Mouse (Mus musculus) embryonic stem cell, embryonic (primary cell): ENCODE results near the gene Myog.

Source experiments
- CTCF ChIA-PET, 4 experiments: fragments of 300-600 bp in 2 of 4; fragments of 350-600 bp in 2 of 4; sonication (Branson Sonifier 250); formaldehyde crosslinking; loops; one replicate each; lab custom pipeline; 2022; ENCODE audit warnings: inconsistent platforms in 2 of 4; lab: Charles Lee
- POLR2A ChIA-PET, 4 experiments: fragments of 300-600 bp in 2 of 4; fragments of 350-600 bp in 2 of 4; sonication (Branson Sonifier 250); formaldehyde crosslinking; loops; one replicate each; lab custom pipeline; 2022; ENCODE audit warnings: antibody characterized with exemption in 4 of 4, inconsistent platforms in 1 of 4; lab: Charles Lee

Myog gene

DNA sequence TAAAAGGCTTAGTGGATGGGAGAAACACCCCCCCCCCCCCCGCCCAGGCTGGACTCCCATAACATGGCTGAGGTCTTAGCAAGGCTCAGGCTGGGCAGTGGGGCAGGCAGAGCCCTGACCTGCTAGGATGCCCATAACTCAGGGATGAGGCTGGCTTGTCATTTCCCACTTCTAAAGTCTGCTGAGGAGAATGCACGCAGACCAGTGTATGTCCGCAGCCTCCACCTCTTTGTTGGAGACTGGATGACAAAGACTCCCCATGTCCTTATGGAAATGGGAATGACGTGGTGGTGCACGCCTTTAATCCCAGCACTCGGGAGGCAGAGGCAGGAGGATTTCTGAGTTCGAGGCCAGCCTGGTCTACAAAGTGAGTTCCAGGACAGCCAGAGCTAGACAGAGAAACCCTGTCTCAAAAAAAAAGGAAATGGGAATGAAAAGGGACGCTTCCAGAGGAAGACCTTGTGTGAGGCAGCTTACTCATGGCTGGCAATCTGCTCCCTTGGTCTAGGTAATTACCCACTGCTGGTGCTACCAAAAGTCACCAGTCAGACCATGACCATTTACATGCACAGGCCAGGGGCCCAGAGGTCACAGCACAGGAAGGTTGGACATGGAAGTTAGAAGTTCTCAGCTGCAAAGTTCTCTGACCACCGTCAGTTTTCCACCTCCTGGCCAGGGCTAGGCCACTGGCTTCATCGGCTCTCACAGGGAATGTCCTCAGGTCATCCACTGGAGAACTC, 43.8 kb downstream of the Myog start:
- ChIA-PET POLR2A (interaction anchor here in 2 of 4 experiments (0.7 to 1.3 kb wide), 2 partner anchors 36 to 228 kb away, joined by 3 to 5 read pairs; no protein-coding TSS in a partner anchor), CTCF (interaction anchor here in 3 of 4 experiments (0.7 to 4.0 kb wide), 4 partner anchors 33 to 866 kb away, joined by 3 to 33 read pairs (median 4); no protein-coding TSS in a partner anchor)

DNA sequence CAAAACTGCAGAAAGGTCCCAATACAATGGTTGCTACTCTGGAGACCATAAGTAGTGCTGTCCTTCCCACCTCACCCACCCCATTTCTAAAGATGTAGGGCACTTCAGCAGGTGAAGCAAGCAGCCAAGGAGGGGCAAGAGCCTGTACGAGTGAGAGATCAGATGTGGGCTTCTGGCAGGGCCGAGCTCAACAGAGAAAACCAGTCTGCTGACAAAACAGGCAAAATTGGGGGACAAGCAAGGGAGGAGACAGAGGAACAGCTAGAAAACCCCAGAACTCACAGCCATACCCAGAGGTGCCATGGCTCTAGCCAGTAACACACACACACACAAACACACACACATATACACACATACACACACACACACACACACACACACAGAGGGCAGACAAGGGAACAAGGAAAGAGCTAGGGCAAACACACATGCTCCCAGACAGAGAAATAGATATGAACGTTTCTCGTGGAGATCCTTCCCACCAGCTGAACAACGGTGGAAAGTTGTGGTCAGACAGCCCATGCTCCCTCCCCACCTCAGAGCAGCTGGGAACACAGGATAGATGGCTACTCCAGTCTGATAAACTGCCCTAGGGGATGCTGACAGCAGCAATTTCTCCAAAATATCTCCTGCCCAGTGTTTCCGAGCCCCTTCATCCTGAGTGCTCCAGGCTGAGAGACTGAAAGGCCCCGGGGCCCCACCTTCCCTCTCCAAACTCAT, 44.5 kb downstream of the Myog start:
- CTCF ChIA-PET, result interaction anchor here (0.6 to 4.0 kb wide), 6 partner anchors 116 to 865 kb away, joined by 3 to 33 read pairs (median 4); no protein-coding TSS in a partner anchor

DNA sequence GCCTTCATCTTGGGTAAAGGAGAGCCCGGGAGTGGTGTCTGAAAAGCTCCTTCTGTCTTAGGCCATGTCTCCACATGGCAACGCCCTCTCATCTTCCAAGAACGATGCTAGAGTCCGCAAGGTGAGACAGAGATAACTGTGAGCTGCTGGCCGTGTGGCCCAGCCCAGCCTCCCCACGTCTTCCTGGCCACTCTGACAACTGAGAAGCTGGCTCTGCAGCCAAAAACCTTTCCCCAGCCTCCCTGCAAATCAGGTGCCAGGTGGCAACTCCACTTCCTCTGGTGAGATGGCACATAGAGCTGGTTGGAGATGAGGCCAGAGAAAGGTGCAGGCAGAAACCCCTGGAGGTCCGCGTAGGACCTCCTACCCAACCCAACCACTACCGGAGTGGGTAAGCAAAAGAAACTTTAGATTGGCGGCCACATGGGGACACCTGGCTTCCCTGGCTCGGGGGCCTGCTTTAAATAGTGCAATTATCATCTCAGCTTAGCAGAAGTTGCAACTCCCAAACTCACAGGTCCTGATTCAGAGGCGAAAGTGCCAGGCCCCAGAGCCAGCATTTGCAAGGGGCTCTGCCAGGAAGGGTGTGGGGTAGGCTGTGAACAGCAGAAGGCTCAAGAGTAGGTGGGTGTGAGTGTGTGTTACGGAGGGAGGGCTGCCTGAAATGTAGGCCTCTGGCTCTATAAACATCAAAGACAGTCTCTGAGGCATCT, 45.6 kb downstream of the Myog start:
- CTCF ChIA-PET, result interaction anchor here in 2 of 4 experiments (0.7 to 1.5 kb wide), 3 partner anchors 28 to 282 kb away, joined by 3 to 5 read pairs (median 4); no protein-coding TSS in a partner anchor
- POLR2A ChIA-PET, result interaction anchor here in 1 of 4 experiments (1.1 to 1.2 kb wide), 2 partner anchors 9 to 64 kb away, joined by 4 to 6 read pairs; no protein-coding TSS in a partner anchor

More for the DNA sequence above, 44.5 kb downstream of the Myog start:
- POLR2A ChIA-PET, result interaction anchor here in 3 of 4 experiments (0.7 to 1.3 kb wide), 5 partner anchors 9 to 227 kb away, joined by 3 to 6 read pairs (median 4); no protein-coding TSS in a partner anchor

DNA sequence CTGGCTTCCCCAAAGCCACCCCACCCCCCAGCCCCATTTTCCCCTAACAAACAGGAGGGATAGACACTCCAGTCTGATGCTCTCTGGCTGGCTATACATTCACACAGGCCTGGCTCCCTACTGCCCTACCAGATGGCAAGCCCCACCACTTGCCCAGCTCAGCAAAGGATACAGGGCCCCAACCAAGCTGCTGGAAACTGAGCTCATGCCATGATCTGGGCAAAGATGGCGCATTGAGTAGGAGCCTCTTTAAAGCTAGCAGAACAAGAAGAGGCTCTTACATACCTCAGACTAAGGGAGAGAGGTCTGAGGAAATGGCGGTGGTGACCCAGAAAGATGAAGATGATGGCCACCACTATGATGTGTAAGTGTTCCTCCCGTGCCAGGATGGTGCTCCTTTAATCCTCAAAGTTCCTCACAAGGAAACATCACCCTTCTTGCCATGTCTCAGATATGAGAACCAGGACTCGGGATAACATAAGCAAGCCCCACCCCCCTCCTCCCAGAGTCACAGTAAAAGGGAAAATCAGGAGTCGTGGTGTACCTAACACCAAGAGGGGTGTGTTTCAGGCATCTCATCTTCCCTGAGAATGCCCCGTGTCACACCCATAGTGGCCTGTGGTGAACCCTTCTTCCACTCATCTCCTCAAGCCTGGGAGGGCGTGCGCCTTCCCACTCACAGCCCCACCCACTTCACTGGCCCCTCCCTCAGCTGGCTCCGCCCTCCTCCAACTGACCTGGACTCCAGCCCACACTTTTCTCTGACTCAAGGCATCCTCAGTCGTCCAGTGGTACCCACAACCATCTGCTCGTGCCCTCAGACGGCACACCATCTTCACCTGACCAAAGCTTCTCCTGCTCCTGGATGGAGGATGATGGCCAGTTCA, 46.4 kb downstream of the Myog start:
- ChIA-PET CTCF (interaction anchor here (0.5 to 1.9 kb wide), 8 partner anchors 9 to 437 kb away, joined by 3 to 7 read pairs (median 4); partner anchors contain the start of gene Rabif (in 1 of the 4)), POLR2A (interaction anchor here in 3 of 4 experiments (0.7 to 2.1 kb wide), 11 partner anchors 8 to 275 kb away, joined by 3 to 8 read pairs (median 5); partner anchors contain the start of gene Btg2 (in 1 of the 3))

DNA sequence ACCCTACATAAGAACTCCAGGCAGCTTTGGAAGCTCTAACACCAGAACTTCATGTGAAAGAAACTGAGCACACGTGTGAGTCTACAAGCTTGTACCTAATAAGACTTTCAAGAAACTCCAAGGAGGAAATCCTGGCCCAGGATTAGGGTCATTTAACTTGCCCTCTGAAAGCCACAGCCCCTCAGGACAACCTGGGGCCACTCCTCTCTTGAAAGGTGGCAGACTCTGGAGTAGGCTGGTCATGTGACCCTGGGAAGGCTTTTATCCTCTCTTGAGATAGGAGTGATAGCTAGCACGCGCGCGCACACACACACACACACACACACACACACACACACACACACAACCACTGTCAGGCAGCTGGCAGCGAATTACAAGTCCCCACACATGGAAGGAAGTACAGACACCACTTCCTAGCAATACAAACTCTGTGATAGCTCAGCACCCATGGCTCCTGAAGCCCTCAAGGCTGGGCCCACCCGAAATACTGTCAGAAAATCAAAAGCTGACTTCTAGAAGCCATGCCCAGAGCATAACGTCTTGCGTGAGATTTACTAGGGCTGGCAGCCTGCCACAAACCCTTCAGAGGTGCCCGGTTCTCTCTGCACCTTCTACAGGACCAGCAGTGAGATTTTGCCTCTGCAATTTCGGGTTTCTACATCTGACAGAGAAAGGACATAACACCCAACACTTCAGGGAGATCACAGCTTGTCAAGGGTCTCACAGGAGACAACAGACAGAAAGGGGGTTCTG, 47.3 kb downstream of the Myog start:
- POLR2A ChIA-PET, result interaction anchor here (0.7 to 2.1 kb wide), 20 partner anchors 8 to 667 kb away, joined by 3 to 8 read pairs (median 4); partner anchors contain the start of gene Btg2 (in 1 of the 4)
- CTCF ChIA-PET, result interaction anchor here (0.5 to 1.9 kb wide), 11 partner anchors 8 to 479 kb away, joined by 3 to 7 read pairs (median 4); partner anchors contain the start of gene Rabif (in 1 of the 4)

DNA sequence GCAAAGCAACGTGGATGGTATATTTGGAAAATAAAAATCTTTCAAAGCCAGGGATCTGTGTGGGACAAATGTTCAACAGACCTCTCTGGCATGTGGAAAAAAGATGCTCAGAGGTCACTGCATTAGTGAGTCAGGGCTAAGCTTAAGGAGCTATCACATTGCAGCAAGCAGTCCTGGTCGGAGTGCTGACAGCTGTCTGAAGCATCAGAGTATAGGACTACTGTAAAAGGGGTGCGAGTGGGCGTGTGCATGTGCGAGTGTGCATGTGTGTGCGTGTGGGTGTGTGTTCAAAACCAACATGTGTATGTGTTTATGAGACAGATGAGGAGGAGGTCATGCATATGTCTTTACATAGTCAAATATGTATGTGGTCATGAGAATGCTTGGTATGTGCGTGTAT, 49.4 kb downstream of the Myog start:
- POLR2A ChIA-PET, result interaction anchor here in 2 of 4 experiments (0.9 to 2.1 kb wide), 3 partner anchors 11 to 17 kb away, joined by 3 to 6 read pairs (median 4); no protein-coding TSS in a partner anchor
- CTCF ChIA-PET, result interaction anchor here in 2 of 4 experiments (0.6 to 0.8 kb wide), 2 partner anchors 75 to 228 kb away, joined by 3 read pairs; partner anchors contain the start of gene Chit1 (in 1 of the 2)

DNA sequence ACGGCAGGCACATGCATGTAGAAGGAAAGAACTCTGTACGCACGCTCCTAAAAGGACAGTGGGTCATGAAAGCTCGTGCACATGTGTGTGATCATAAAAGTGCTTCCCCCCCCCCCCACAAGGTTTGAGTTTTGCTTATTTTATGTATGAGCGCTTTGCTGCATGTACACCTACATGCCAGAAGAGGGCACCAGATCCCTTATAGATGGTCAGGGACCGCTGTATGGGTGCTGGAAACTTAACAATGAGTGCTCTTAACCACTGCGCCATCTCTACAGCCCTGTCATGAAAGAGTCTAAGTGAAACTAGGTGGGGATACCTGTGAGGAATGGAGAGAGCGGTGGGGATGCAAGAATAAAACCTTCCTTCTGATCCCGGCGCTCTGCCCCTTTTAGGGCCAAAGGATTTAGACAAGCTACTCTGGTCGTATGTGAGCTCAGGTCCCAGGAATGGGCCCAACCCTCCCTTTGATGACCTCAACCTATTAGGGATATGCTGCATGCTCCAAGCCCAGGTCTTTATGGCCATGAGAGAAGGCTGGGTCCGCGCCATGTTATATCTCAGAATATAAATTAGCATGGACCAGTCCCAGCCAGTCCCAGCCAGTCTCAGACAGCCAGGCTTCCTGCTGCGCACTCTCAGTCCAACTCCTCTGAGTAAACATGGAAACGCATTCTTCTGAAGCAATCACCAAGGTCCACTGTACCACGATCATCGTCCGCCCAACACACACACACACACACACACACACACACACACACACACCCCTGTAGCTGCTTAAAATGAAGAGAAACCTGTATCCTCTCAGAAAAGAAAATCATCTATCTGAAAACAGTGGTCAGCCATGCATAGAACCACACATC, 50.2 kb downstream of the Myog start:
- ChIA-PET CTCF (interaction anchor here in 3 of 4 experiments (0.6 to 1.0 kb wide), 12 partner anchors 8 to 515 kb away, joined by 3 to 5 read pairs (median 3); partner anchors contain the start of genes Chit1 (in 1 of the 3) and Rabif (in 1 of the 3)), POLR2A (interaction anchor here in 3 of 4 experiments (0.7 to 2.1 kb wide), 7 partner anchors 11 to 231 kb away, joined by 3 to 6 read pairs (median 3); partner anchors contain the start of gene Klhl12 (in 1 of the 3))

DNA sequence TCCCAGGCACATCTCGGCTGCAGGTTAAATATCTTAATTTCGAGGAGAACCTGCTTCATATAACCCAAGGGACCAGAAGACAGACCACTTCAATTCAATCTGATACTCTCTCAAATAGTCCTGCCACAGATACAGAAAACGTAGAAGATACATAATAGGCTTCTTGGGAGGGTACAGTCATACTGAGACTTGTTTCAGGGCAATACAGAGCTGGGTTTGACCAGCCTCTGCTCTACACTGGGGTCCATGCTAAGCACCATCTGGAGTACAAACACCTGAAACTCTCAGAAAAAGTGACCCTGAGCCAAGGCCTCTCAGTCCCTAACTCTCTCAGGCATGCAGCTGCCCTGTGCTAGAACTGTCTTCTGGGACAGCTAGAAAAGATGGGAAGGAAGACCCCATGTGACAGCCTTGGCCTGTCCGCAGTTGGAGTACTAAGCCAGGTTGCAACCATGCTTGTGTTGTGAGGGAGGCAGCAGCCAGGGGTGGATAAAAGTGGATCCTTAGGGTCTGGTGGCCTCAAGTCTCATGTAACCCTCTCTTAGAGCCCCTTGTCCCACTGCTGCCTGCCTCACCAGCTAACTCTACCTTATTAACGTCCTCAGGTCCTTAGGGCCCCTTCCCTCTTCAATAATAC, 52.0 kb downstream of the Myog start:
- POLR2A ChIA-PET, result interaction anchor here in 1 of 4 experiments (1.0 to 5.8 kb wide), 5 partner anchors 13 to 151 kb away, joined by 3 to 41 read pairs (median 5); no protein-coding TSS in a partner anchor
- CTCF ChIA-PET, result interaction anchor here in 1 of 4 experiments (1.0 to 1.4 kb wide), 2 partner anchors 10 to 219 kb away, joined by 3 read pairs; no protein-coding TSS in a partner anchor
